Mouse (Mus musculus) forebrain, embryonic 12.5 days (tissue): Measurements from ENCODE around the gene Ulk1. TPM values are rescaled to one million over a fixed set of nuclear protein-coding genes. Genes with fewer than 3 reads are reported as not detected.
"Not testable (repeated sequence)": the region's sequence is repeated elsewhere in the genome, so short reads cannot be mapped to it uniquely, and the experiment has no call there.

ENCODE experiments used
- ATAC-seq: fragments of 200-750 bp; cut with Nextera tagmentation; 2 replicates; pipeline ENCODE4 v1.8.0; 2017; ENCODE audit warnings: moderate TSS enrichment; ENCODE audit not compliant: low FRiP score
- H3K27ac ChIP-seq: fragments of 300-500 bp; sonication (generic); 2 replicates; pipeline ENCODE4 v1.5.1; 2016; ENCODE audit warnings: mild to moderate bottlenecking
- H3K27me3 ChIP-seq: fragments of 300-500 bp; sonication (generic); 2 replicates; pipeline ENCODE4 v1.6.1; 2016; ENCODE audit warnings: mild to moderate bottlenecking
- H3K36me3 ChIP-seq: fragments of 300-500 bp; sonication (generic); replicated peaks from 2 replicates; pipeline ENCODE4 v1.6.1; 2016; ENCODE audit warnings: mild to moderate bottlenecking
- H3K4me1 ChIP-seq: fragments of 300-500 bp; sonication (generic); 2 replicates; pipeline ENCODE4 v1.6.1; 2016
- H3K4me2 ChIP-seq: fragments of 300-500 bp; sonication (generic); 2 replicates; pipeline ENCODE4 v1.6.1; 2016; ENCODE audit warnings: mild to moderate bottlenecking, moderate library complexity
- H3K4me3 ChIP-seq: fragments of 300-500 bp; sonication (generic); replicated peaks from 2 replicates; pipeline ENCODE4 v1.5.1; 2016; ENCODE audit warnings: mild to moderate bottlenecking
- H3K9ac ChIP-seq: fragments of 300-500 bp; sonication (generic); 2 replicates; pipeline ENCODE4 v1.6.1; 2016; ENCODE audit warnings: mild to moderate bottlenecking
- H3K9me3 ChIP-seq: fragments of 300-500 bp; sonication (generic); 2 replicates; pipeline ENCODE4 v1.6.1; 2016
- WGBS: fragments of 180-500 bp; shearing (Covaris S2); methylation state at CpG from one replicate; pipeline ENCODE4 v1.1.7; 2016; 5-methylcytosine and 5-hydroxymethylcytosine counted together
- polyA plus RNA-seq: library from polyadenylated mRNA; unstranded; fragments of >200 nt; fragmentation: Nextera tagmentation; extraction: Ambion mirVana; gene quantifications from 2 replicates; pipeline ENCODE4 v1.2.1, GENCODE M21; 2016

Gene Ulk1
- polyA plus RNA-seq: 33.8 and 34.2 TPM in 2 replicates

GRCm38 (mm10) chr5:110809667-110810325 is at the start of gene Ulk1:
TSS of gene Ulk1 (minus strand) at chr5:110810097.
- WGBS: under 1% methylated on average over 76 of the region's 80 CpGs
- Histone ChIP-seq H3K9me3 (no peaks in the 10 kb centered on the region), H3K27ac (peak within 1 kb of the TSS; percentile 87)

GRCm38 (mm10) chr5:110859013-110859650 is 49.2 kb upstream of the Ulk1 start:
- peak overlapping the region; percentile 66; the same call in 1 of the 2 replicates for H3K27ac ChIP-seq
- H3K9me3 ChIP-seq: no peaks in the 10 kb centered on the region
- no peak overlapping the region for H3K9ac ChIP-seq
- no peak overlapping the region for H3K4me3 ChIP-seq
- 69% methylated on average over 13 of the region's 13 CpGs for WGBS
- peaks cover 47% of the 10 kb centered on the region for H3K36me3 ChIP-seq
- H3K4me2 ChIP-seq: no peak overlapping the region
- no peak for ATAC-seq
- no peaks in the 10 kb centered on the region for H3K27me3 ChIP-seq
- no peaks in the 10 kb centered on the region for H3K4me1 ChIP-seq

More at GRCm38 (mm10) chr5:110809667-110810325, at the start of gene Ulk1:
- H3K4me2 ChIP-seq: peak within 1 kb of the TSS; percentile 99
- H3K4me1 ChIP-seq: peaks cover 39% of the 10 kb centered on the region
- H3K4me3 ChIP-seq: peak within 1 kb of the TSS; percentile 85
- peak within 1 kb of the TSS; percentile 96 for H3K9ac ChIP-seq
- peak; percentile 95 for ATAC-seq
- H3K27me3 ChIP-seq: no peaks in the 10 kb centered on the region
- peaks cover 15% of the 10 kb centered on the region for H3K36me3 ChIP-seq

DNA sequence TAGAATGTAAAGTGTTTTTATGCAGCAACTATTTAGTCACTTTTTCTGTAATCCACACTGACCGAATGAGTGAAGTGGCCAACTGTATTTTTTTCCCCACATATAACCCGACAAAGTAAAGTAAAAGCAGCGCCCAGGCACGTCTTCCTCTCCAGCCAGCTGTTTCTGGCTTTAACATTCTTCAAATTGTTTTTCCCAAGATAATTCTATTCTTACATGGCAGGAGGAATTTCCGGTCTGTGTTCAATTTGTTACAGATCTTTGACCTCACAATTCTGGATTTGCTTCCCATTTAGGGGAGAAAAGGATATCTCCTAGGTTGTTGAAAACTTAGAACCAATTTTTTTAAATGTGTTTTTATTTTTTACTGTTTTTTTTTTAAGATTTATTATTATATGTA is 47.2 kb upstream of the Ulk1 start:
- WGBS: 82% methylated on average over 5 of the region's 5 CpGs
- H3K27ac ChIP-seq: no peak overlapping the region
- H3K27me3 ChIP-seq: no peaks in the 10 kb centered on the region
- no peak for ATAC-seq
- H3K4me1 ChIP-seq: no peaks in the 10 kb centered on the region
- no peaks in the 10 kb centered on the region for H3K9me3 ChIP-seq
- no peak overlapping the region for H3K4me3 ChIP-seq
- H3K9ac ChIP-seq: no peak overlapping the region
- H3K36me3 ChIP-seq: peaks cover 46% of the 10 kb centered on the region
- H3K4me2 ChIP-seq: no peak overlapping the region

DNA sequence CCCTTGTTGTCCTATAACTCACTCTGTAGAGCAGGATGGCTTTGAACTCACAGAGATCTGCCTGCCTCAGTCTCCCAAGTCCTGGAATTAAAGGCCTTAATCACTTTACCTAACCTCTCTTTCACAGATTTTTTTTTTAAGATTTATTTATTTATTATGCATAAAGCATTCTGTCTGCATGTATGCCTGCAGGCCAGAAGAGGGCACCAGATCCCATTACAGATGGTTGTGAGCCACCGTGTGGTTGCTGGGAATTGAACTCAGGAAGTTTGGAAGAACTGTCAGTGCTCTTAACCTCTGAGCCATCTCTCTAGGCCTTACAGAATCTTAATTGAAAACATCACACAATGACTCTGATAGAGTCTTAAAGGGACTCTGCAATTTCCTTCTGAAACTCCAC is 43.1 kb upstream of the Ulk1 start:
- Histone ChIP-seq H3K27ac (no peak overlapping the region), H3K4me1 (no peaks in the 10 kb centered on the region), H3K9ac (no peak overlapping the region), H3K4me3 (no peak overlapping the region), H3K9me3 (no peaks in the 10 kb centered on the region), H3K4me2 (no peak overlapping the region), H3K27me3 (no peaks in the 10 kb centered on the region), H3K36me3 (peaks cover 49% of the 10 kb centered on the region)
- WGBS: 96% methylated on average over 1 of the region's 1 CpGs
- ATAC-seq: no peak

- Histone ChIP-seq H3K9me3 (no peaks in the 10 kb centered on the region), H3K27ac (no peak overlapping the region), H3K4me1 (peaks cover 12% of the 10 kb centered on the region), H3K36me3 (peaks cover 34% of the 10 kb centered on the region), H3K4me3 (peak overlapping the region; percentile 72; the same call in 1 of the 2 replicates), H3K27me3 (no peaks in the 10 kb centered on the region), H3K9ac (no peak overlapping the region), H3K4me2 (peak overlapping the region; percentile 71)
- WGBS: 93% methylated on average over 14 of the region's 14 CpGs
- ATAC-seq: no peak
Observed at GRCm38 (mm10) chr5:110841046-110841862, 31.4 kb upstream of the Ulk1 start.

- Histone ChIP-seq H3K27ac (peak overlapping the region; percentile 79), H3K4me3 (peak overlapping the region; percentile 72)
- no peak for ATAC-seq
Observed at GRCm38 (mm10) chr5:110840465-110840864, 30.6 kb upstream of the Ulk1 start.

DNA sequence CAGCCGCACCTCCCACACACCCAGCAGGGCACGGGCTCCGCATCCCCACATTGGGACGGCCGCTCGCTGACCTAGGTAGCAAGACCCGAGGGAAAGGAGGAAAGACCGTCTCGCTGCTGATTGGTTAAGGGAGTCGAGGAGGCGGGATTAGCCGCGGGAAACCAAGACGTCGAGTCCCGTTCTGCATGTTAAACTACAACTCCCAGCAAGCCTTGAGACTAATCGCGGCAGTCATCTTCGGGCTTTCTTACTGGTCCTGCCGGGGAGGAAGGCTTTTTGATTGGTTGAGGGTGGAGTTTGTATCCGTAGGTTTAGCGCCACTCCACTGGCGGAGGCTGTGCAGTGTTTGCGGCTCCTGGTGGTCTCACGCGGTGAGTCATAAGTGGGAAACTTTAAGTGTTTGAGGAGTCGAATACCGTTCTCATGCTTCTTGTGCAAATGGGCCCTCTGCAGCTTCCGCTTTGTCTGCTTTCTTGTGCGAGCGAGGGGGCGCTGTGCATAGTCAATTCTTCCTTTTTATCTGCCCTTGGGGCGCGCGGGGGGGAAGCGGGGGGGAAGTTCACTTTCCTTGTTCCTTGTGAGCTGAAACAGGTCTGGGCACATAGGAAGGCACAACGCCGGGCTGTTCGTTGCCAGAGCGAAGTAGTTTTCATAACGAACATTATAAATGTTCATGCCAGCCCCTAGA is 29.9 kb upstream of the Ulk1 start, which contains the start of the genes Hscb and Chek2:
Gene Hscb (minus strand): TSS at position 100 of the 688 bp plus-strand sequence.
Gene Chek2 (plus strand): TSS at position 302 of the 688 bp plus-strand sequence.
- Histone ChIP-seq H3K9me3 (no peaks in the 10 kb centered on the region), H3K4me2 (peak within 1 kb of the TSS; percentile 80), H3K27ac (peak within 1 kb of the TSS; percentile 79), H3K27me3 (no peaks in the 10 kb centered on the region), H3K4me3 (peak within 1 kb of the TSS; percentile 72), H3K36me3 (peaks cover 19% of the 10 kb centered on the region), H3K9ac (peak within 1 kb of the TSS; percentile 72), H3K4me1 (peaks cover 12% of the 10 kb centered on the region)
- under 1% methylated on average over 41 of the region's 41 CpGs for WGBS
- ATAC-seq: peak; percentile 98

More at GRCm38 (mm10) chr5:110840465-110840864, 30.6 kb upstream of the Ulk1 start:
- Histone ChIP-seq H3K9ac (peak overlapping the region; percentile 72), H3K27me3 (no peaks in the 10 kb centered on the region), H3K36me3 (peaks cover 26% of the 10 kb centered on the region), H3K9me3 (no peaks in the 10 kb centered on the region), H3K4me1 (peaks cover 12% of the 10 kb centered on the region), H3K4me2 (peak overlapping the region; percentile 71)
- 8% methylated on average over 4 of the region's 4 CpGs for WGBS

DNA sequence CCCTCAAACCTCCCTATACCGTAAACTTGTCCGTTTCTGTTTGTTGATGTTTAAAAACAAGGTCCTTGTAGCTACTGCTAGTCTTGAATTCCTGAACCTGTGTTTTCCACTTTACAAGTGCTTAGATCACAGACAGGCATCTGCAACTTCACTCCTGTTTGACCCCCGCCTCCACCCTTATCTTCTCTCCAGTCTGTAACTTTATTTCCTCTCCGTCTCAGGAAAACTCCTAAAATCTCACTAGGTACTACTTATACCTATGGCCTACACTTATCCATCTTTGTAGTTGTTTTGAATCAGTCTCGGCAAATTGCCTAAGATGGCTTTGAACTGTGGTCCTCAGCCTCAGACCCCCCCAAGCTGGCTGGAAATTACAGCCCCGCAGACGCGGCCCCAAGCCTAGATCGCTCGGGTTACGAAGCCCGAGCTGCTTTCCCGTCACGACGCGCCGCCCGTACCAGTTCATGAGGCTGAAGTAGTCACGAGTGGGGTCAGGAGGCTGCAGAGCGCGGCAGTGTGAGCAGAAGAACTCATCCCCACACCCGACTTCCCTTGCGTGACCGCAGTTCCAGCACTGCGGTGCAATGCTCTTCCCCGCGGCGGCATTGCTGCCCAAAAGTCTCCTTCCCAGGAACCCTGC is 29.3 kb upstream of the Ulk1 start:
- Histone ChIP-seq H3K27me3 (no peaks in the 10 kb centered on the region), H3K4me1 (peaks cover 12% of the 10 kb centered on the region), H3K4me3 (peak overlapping the region; percentile 72), H3K36me3 (peaks cover 16% of the 10 kb centered on the region; the same call in 1 of the 2 replicates), H3K27ac (peak overlapping the region; percentile 74), H3K9me3 (no peaks in the 10 kb centered on the region), H3K9ac (peak overlapping the region; percentile 70), H3K4me2 (peak overlapping the region; percentile 80)
- peak; percentile 76 for ATAC-seq
- WGBS: 8% methylated on average over 28 of the region's 28 CpGs

DNA sequence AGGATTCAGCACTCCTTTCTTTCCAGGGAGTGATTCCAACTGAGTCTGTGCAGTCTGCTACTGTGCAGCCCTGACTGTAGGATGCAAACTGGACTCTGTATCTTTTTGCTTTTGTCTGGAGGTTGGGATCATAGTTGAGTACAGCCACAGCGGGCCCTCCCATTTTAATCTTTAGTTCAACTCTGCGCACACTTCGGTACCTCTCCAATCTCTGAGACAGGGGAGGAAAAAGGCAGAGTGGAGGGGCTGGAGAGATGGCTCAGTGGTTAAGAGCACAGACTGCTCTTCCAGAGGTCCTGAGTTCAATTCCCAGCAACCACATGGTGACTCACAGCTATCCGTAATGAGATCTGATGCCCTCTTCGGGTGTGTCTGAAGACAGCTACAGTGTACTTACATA is 28.1 kb upstream of the Ulk1 start:
- peaks cover 12% of the 10 kb centered on the region for H3K4me1 ChIP-seq
- WGBS: 91% methylated on average over 5 of the region's 5 CpGs
- not testable (repeated sequence) for H3K27me3 ChIP-seq, H3K27ac ChIP-seq, H3K4me3 ChIP-seq, ATAC-seq, H3K9me3 ChIP-seq, H3K9ac ChIP-seq, H3K4me2 ChIP-seq
- H3K36me3 ChIP-seq: peaks cover 12% of the 10 kb centered on the region; the same call in 1 of the 2 replicates

DNA sequence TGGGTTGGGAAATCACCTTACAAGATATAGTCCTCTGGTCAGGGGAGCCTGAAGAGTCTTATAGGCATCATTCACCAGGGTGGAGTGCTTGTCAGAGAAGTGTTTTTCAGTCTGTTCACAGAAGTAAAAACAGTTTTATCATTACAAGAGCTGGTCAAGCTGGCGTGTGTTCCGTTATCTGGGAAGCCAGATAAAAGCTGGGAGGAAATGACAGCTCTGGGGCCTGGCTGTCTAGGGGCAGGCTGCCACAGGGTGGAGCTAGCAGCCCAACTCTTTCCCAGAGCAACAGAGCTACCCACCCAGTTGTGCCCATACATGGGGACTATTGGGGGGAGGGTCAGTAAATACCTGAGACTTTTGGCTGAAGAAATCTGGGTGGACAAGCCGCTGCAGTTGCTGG is 26.1 kb upstream of the Ulk1 start:
- H3K9ac ChIP-seq: no peak overlapping the region
- no peaks in the 10 kb centered on the region for H3K9me3 ChIP-seq
- ATAC-seq: no peak
- H3K4me1 ChIP-seq: peaks cover 12% of the 10 kb centered on the region
- no peaks in the 10 kb centered on the region for H3K27me3 ChIP-seq
- no peak overlapping the region for H3K4me2 ChIP-seq
- 40% methylated on average over 3 of the region's 3 CpGs for WGBS
- no peaks in the 10 kb centered on the region for H3K36me3 ChIP-seq
- H3K4me3 ChIP-seq: no peak overlapping the region
- no peak overlapping the region for H3K27ac ChIP-seq

DNA sequence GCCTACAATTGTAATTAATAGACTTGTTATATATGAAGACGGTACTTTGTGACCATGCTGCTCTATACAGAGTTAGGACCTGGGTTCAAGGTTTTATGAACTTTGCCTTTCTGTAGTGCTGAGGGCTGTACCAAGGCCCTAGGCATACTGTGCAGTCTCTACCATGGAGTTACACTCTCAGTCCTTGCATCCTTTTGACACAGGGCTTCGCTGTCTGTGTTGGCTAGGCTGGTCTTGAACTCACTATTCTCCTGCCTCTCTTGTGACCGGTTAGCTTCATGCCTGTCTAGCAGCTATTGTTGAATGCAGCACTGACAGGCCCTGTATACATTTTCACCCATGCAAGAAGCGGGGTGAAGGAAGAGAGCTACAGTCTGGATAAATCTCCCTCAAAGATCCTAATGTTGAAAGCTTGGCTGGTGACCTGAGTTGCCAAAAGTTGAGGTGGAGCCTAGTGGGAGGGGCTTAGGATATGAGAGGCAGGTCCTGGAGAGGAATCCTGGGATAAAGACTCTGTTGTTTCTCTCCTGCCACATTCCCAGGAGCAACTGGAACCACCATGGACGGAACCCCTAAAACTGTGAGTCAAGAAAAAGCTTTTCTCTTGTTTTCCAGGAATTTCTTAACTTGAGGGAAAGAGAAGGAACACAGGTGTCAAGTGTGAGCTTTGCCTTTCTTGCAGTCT is 21.3 kb upstream of the Ulk1 start:
- Histone ChIP-seq H3K9me3 (no peaks in the 10 kb centered on the region), H3K9ac (no peak overlapping the region), H3K27me3 (no peaks in the 10 kb centered on the region), H3K4me2 (no peak overlapping the region), H3K4me1 (no peaks in the 10 kb centered on the region), H3K36me3 (no peaks in the 10 kb centered on the region), H3K4me3 (no peak overlapping the region), H3K27ac (no peak overlapping the region)
- WGBS: 89% methylated on average over 5 of the region's 5 CpGs
- no peak for ATAC-seq
